Mouse (Mus musculus) heart, embryonic 11.5 days (tissue): ENCODE results near the gene Aldh3b2. TPM values are rescaled to one million over a fixed set of nuclear protein-coding genes. Genes with fewer than 3 reads are reported as not detected.
"Not testable (repeated sequence)": the region's sequence is repeated elsewhere in the genome, so short reads cannot be mapped to it uniquely, and the experiment has no call there.

Experiments
- ATAC-seq: fragments of 200-750 bp; cut with Nextera tagmentation; replicated peaks from 2 replicates; pipeline ENCODE4 v1.8.0; 2017; ENCODE audit warnings: moderate library complexity; ENCODE audit not compliant: insufficient number of reproducible peaks, low FRiP score, low TSS enrichment
- H3K27ac ChIP-seq: fragments of 300-500 bp; sonication (generic); 2 replicates; pipeline ENCODE4 v1.5.1; 2014; ENCODE audit warnings: mild to moderate bottlenecking, low read depth, low read length
- H3K27me3 ChIP-seq: fragments of 300-500 bp; sonication (generic); 2 replicates; pipeline ENCODE4 v1.6.1; 2014; ENCODE audit warnings: mild to moderate bottlenecking, low read length, mixed read lengths; ENCODE audit not compliant: control insufficient read depth, insufficient read depth
- H3K36me3 ChIP-seq: fragments of 300-500 bp; sonication (generic); 2 replicates; pipeline ENCODE4 v1.6.1; 2014; ENCODE audit warnings: mild to moderate bottlenecking, low read length, moderate library complexity, mixed read lengths; ENCODE audit not compliant: control insufficient read depth, insufficient read depth
- H3K4me1 ChIP-seq: fragments of 300-500 bp; sonication (generic); 2 replicates; pipeline ENCODE4 v1.6.1; 2014; ENCODE audit warnings: low read length; ENCODE audit not compliant: control insufficient read depth, insufficient read depth
- H3K4me2 ChIP-seq: fragments of 300-500 bp; sonication (generic); 2 replicates; pipeline ENCODE4 v1.6.1; 2014; ENCODE audit warnings: mild to moderate bottlenecking, moderate library complexity
- H3K4me3 ChIP-seq: fragments of 300-500 bp; sonication (generic); 2 replicates; pipeline ENCODE4 v1.5.1; 2014; ENCODE audit warnings: low read depth, low read length
- H3K9ac ChIP-seq: fragments of 300-500 bp; sonication (generic); 2 replicates; pipeline ENCODE4 v1.6.1; 2014; ENCODE audit warnings: mild to moderate bottlenecking, low read depth, low read length, moderate library complexity
- H3K9me3 ChIP-seq: fragments of 300-500 bp; sonication (generic); replicated peaks from 2 replicates; pipeline ENCODE4 v1.6.1; 2016; ENCODE audit warnings: low read length; ENCODE audit not compliant: control insufficient read depth
- WGBS: fragments of 180-500 bp; shearing (Covaris S2); extraction: QIAGEN DNeasy Blood & Tissue Kit; methylation state at CpG from one replicate; pipeline ENCODE4 v1.1.7; 2014; ENCODE audit not compliant: insufficient replicate concordance; 5-methylcytosine and 5-hydroxymethylcytosine counted together
- polyA plus RNA-seq: library from polyadenylated mRNA; unstranded; fragments of >200 nt; fragmentation: Nextera tagmentation; extraction: Ambion mirVana; gene quantifications from 2 replicates; pipeline ENCODE4 v1.2.1, GENCODE M21; 2014

Aldh3b2 gene
- polyA plus RNA-seq, 1 experiment from 2014 or later = 0.16 TPM

- 72% methylated on average over 3 of the region's 3 CpGs for WGBS
- Histone ChIP-seq H3K36me3 (no peaks in the 10 kb centered on the region), H3K4me1 (no peaks in the 10 kb centered on the region), H3K4me2 (no peak overlapping the region), H3K4me3 (no peak overlapping the region), H3K27me3 (peaks cover 3% of the 10 kb centered on the region; the same call in 1 of the 2 replicates), H3K9me3 (no peaks in the 10 kb centered on the region), H3K27ac (no peak overlapping the region), H3K9ac (no peak overlapping the region)
- no peak for ATAC-seq
Measured at GRCm38 (mm10) chr19:3955033-3955432, 17.1 kb upstream of the Aldh3b2 start.

DNA sequence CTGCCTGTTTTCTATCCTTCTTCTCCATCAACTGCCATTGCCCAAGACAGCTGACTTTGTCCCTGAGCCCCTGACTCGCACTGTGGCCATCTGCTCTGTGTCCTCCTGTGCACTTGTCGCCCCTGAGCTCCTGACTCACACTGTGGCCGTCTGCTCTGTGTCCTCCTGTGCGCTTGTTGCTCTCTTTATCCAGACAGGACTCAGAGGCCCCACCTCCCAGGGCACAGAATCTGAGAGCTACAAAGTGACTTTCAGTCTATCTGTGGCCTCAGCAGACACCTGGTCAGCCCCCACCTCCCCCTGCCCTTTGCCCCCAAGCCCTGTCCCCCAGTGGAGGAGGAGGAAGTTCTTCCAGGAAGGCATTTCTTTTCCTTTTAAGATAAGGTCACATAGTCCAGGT is 16.3 kb upstream of the Aldh3b2 start:
- no peak overlapping the region for H3K27ac ChIP-seq
- H3K36me3 ChIP-seq = no peaks in the 10 kb centered on the region
- no peak overlapping the region for H3K4me3 ChIP-seq
- H3K9ac ChIP-seq = no peak overlapping the region
- ATAC-seq = no peak
- no peak overlapping the region for H3K4me2 ChIP-seq
- no peaks in the 10 kb centered on the region for H3K9me3 ChIP-seq
- H3K4me1 ChIP-seq = no peaks in the 10 kb centered on the region
- H3K27me3 ChIP-seq = peaks cover 3% of the 10 kb centered on the region; the same call in 1 of the 2 replicates
- 32% methylated on average over 4 of the region's 4 CpGs for WGBS

GRCm38 (mm10) chr19:3957296-3958036 is 14.7 kb upstream of the Aldh3b2 start:
- not testable (repeated sequence) for H3K9me3 ChIP-seq, ATAC-seq, H3K27me3 ChIP-seq, H3K27ac ChIP-seq, H3K36me3 ChIP-seq, H3K9ac ChIP-seq, H3K4me2 ChIP-seq, H3K4me1 ChIP-seq, H3K4me3 ChIP-seq
- WGBS = 83% methylated on average over 5 of the region's 5 CpGs

DNA sequence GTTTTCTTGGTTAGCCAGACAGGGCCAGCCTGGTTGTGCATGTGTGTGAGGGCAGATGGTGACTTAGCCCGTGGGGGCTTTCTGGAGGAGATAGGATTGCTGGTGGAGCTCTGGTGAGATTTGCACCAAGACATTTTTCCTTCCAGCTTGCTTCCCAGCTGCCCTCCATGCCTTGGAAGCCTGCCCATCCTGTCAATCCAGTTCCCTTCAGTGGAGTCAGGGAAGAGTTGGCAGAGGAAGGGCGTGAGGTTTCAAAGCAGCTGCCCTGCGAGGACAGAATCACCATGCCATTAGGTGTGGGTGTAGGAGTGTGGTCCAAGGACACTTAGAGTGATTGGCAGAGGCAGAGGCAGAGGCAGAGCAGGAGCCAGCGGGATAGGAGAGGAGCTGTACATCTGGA is 13.7 kb upstream of the Aldh3b2 start, which contains the start of gene Aldh3b3:
Aldh3b3 (plus strand) TSS at position 176 of the 400 bp plus-strand sequence.
- H3K27me3 ChIP-seq = peaks cover 3% of the 10 kb centered on the region; the same call in 1 of the 2 replicates
- no peak within 1 kb of the TSS for H3K4me2 ChIP-seq
- H3K27ac ChIP-seq = no peak within 1 kb of the TSS
- no peak within 1 kb of the TSS for H3K9ac ChIP-seq
- 74% methylated on average over 4 of the region's 4 CpGs for WGBS
- ATAC-seq = no peak
- H3K4me3 ChIP-seq = no peak within 1 kb of the TSS
- no peaks in the 10 kb centered on the region for H3K4me1 ChIP-seq
- no peaks in the 10 kb centered on the region for H3K36me3 ChIP-seq
- H3K9me3 ChIP-seq = no peaks in the 10 kb centered on the region

- H3K4me1 ChIP-seq = no peaks in the 10 kb centered on the region
- no peak overlapping the region for H3K4me2 ChIP-seq
- no peaks in the 10 kb centered on the region for H3K9me3 ChIP-seq
- H3K4me3 ChIP-seq = no peak overlapping the region
- H3K36me3 ChIP-seq = no peaks in the 10 kb centered on the region
- ATAC-seq = no peak
- no peak overlapping the region for H3K27ac ChIP-seq
- peaks cover 5% of the 10 kb centered on the region; the same call in 1 of the 2 replicates for H3K27me3 ChIP-seq
- no peak overlapping the region for H3K9ac ChIP-seq
Measured at GRCm38 (mm10) chr19:3959030-3959429, 13.1 kb upstream of the Aldh3b2 start.

DNA sequence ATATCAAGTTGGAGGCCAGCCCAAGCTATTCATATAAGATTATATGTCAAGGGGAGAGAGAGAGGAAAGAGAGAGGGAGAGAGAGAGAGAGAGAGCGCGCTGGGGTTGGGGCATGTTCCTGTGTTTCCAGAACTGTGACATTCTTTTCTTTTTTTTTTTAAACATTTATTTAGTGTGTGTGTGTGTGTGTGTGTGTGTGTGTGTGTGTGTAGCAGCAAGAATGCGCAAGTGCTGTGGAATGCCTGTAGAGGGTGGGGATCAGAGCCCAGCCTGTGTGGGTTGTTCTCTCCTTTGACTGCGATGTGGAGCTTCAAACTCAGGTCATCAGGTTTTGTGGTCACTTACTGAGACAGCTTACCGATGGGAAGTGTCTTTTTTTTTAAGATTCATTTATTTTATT is 11.9 kb upstream of the Aldh3b2 start:
- ATAC-seq = no peak
- no peak overlapping the region for H3K4me2 ChIP-seq
- H3K27ac ChIP-seq = no peak overlapping the region
- H3K9ac ChIP-seq = no peak overlapping the region
- no peaks in the 10 kb centered on the region for H3K9me3 ChIP-seq
- WGBS = 81% methylated on average over 5 of the region's 5 CpGs
- H3K27me3 ChIP-seq = peaks cover 5% of the 10 kb centered on the region; the same call in 1 of the 2 replicates
- H3K4me3 ChIP-seq = no peak overlapping the region
- H3K4me1 ChIP-seq = no peaks in the 10 kb centered on the region
- no peaks in the 10 kb centered on the region for H3K36me3 ChIP-seq

GRCm38 (mm10) chr19:3961805-3962204 is 10.3 kb upstream of the Aldh3b2 start:
- H3K27me3 ChIP-seq, H3K36me3 ChIP-seq, ATAC-seq, H3K9ac ChIP-seq, H3K9me3 ChIP-seq, H3K4me3 ChIP-seq, H3K27ac ChIP-seq, H3K4me2 ChIP-seq, H3K4me1 ChIP-seq: not testable (repeated sequence)
- 75% methylated on average over 6 of the region's 6 CpGs for WGBS

DNA sequence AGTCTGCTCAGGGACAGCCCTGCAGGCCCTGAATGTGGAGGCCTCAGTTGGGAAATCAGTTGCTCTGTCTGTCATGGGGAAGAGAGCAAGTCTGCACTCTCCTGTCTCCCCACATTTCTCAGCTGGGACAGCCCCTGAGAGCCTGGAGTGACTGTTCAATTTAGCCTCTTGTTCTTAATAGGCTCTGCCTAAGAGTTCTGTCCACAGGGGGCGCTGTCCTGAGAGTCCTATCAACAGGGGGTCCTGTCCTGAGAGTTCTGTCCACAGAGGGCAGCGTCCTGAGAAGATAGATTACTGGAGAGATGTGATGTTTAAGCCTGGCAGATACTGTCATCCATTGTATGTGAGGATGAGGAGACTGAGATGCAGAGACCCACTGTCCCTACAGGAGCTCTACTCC is 9.7 kb upstream of the Aldh3b2 start:
- 8% methylated on average over 2 of the region's 2 CpGs for WGBS
- ATAC-seq = no peak
- peaks cover 4% of the 10 kb centered on the region for H3K4me1 ChIP-seq
- no peak overlapping the region for H3K4me2 ChIP-seq
- no peak overlapping the region for H3K4me3 ChIP-seq
- no peak overlapping the region for H3K27ac ChIP-seq
- H3K9me3 ChIP-seq = no peaks in the 10 kb centered on the region
- peaks cover 5% of the 10 kb centered on the region; the same call in 1 of the 2 replicates for H3K27me3 ChIP-seq
- H3K36me3 ChIP-seq = no peaks in the 10 kb centered on the region
- no peak overlapping the region for H3K9ac ChIP-seq

GRCm38 (mm10) chr19:3964030-3964429 is 8.1 kb upstream of the Aldh3b2 start:
- H3K4me1 ChIP-seq = peaks cover 9% of the 10 kb centered on the region
- H3K9me3 ChIP-seq = no peaks in the 10 kb centered on the region
- no peak overlapping the region for H3K27ac ChIP-seq
- no peak overlapping the region for H3K4me2 ChIP-seq
- no peak for ATAC-seq
- peaks cover 2% of the 10 kb centered on the region; the same call in 1 of the 2 replicates for H3K27me3 ChIP-seq
- no peaks in the 10 kb centered on the region for H3K36me3 ChIP-seq
- no peak overlapping the region for H3K9ac ChIP-seq
- H3K4me3 ChIP-seq = no peak overlapping the region
- 68% methylated on average over 4 of the region's 4 CpGs for WGBS
